12 mouse cellular contexts compared by ENCODE assay signal in genomic region chr13:53142268-53142667, GRCm38 (mm10).
DNase-seq lines count a peak whose midpoint lies in the region; ATAC-seq and TF ChIP-seq lines count a peak whose summit lies in the region.
"Had no signal": no experiment of that assay in that cellular context is flagged by ENCODE, and none has a peak within 500 bp of the region (broad histone marks: within the 10 kb centered on the region; RNA-seq: fewer than 3 reads in every experiment).

No protein-coding gene starts in this region.

- intact Hi-C loops in gastrocnemius, adult 2 months (cut with DNase I) = no loop called here
- intact Hi-C loops in heart, postnatal 10 days (cut with DNase I) = no loop called here

- DNase-seq in gastrocnemius, adult 2 months = peak; percentile 47
- no peak for DNase-seq in gastrocnemius, postnatal 4 days (ENCODE audit: low spot score in 2 of 2)
- peak; percentile 20 for DNase-seq in lung, postnatal 14 days
- no peak for DNase-seq in lung, postnatal 10 days
- peak; percentile 55 for DNase-seq in cerebellum, adult 9-10 months
- DNase-seq in heart, postnatal 10 days = no peak
- DNase-seq in urinary bladder, postnatal 14 days (ENCODE audit: low spot score) = no peak
- DNase-seq: right cerebral cortex, postnatal 4 days had no signal

- no peak overlapping the region for H3K9ac ChIP-seq in limb, embryonic 12.5 days (replicated peaks)
- H3K9ac ChIP-seq: heart, embryonic 13.5 days had no signal

- TF ChIP-seq CTCF in gastrocnemius, adult 2 months (IDR thresholded peaks at IDR 0.05) = no peak

- peaks cover 30% of the 10 kb centered on the region for H3K4me1 ChIP-seq in limb, embryonic 12.5 days (replicated peaks)
- H3K4me1 ChIP-seq: megakaryocyte, embryonic 14.5 days had no signal

- peaks cover 21% of the 10 kb centered on the region for H3K36me3 ChIP-seq in limb, embryonic 12.5 days

- no peak overlapping the region for H3K4me3 ChIP-seq in gastrocnemius, adult 2 months
- no peak overlapping the region for H3K4me3 ChIP-seq in limb, embryonic 12.5 days (replicated peaks)
- H3K4me3 ChIP-seq: heart, embryonic 13.5 days; megakaryocyte, embryonic 14.5 days had no signal

- WGBS in limb, embryonic 12.5 days = 71% methylated on average over 10 of the region's 10 CpGs

- peaks cover 13% of the 10 kb centered on the region for H3K9me3 ChIP-seq in limb, embryonic 12.5 days
- H3K9me3 ChIP-seq: megakaryocyte, embryonic 14.5 days had no signal

- H3K27me3 ChIP-seq in limb, embryonic 12.5 days = no peaks in the 10 kb centered on the region
- H3K27me3 ChIP-seq: heart, embryonic 13.5 days had no signal

- H3K27ac ChIP-seq in gastrocnemius, adult 2 months = no peak overlapping the region
- H3K27ac ChIP-seq in limb, embryonic 12.5 days = 0 out of 2 replicates have a peak overlapping the region, but pooled peaks have one; percentile 60
- H3K27ac ChIP-seq: heart, embryonic 13.5 days; kidney, postnatal 0 days had no signal

- ATAC-seq in limb, embryonic 12.5 days (ENCODE audit: insufficient number of reproducible peaks, insufficient read depth, low FRiP score, low TSS enrichment, low read depth) = no peak

- no peak overlapping the region for H3K4me2 ChIP-seq in limb, embryonic 12.5 days
- H3K4me2 ChIP-seq: heart, embryonic 13.5 days had no signal

Comparison
In these comparisons a context has a peak if more than half of its experiments do, and no peak if none do; other contexts are left out.
1. DNase-seq: peak in gastrocnemius, adult 2 months (single experiment), lung, postnatal 14 days (single experiment) and cerebellum, adult 9-10 months (single experiment); none in gastrocnemius, postnatal 4 days (0 of 2), lung, postnatal 10 days (single experiment), heart, postnatal 10 days (0 of 2) and urinary bladder, postnatal 14 days (single experiment).